Mouse (Mus musculus): ENCODE data around the gene Gm14443. TPM values are rescaled to one million over a fixed set of nuclear protein-coding genes. Genes with fewer than 3 reads are reported as not detected.

Gene Gm14443
- polyA plus RNA-seq, 1 experiment from 2014 or later = 0.64 TPM

Other genes starting within 250 kb of the Gm14443 start
- not detected in 2 replicates for gene Gm14444, start 165.6 kb downstream of the Gm14443 start, polyA plus RNA-seq (2014; fragmentation: Nextera tagmentation; extraction: Ambion mirVana)
- 0.70 and 0.86 TPM in 2 replicates for gene Gm14393, start 108.1 kb downstream of the Gm14443 start, polyA plus RNA-seq (2014; fragmentation: Nextera tagmentation; extraction: Ambion mirVana)
- 5.8 and 6.8 TPM in 2 replicates for gene Gm14399, start 33.9 kb downstream of the Gm14443 start, polyA plus RNA-seq (2014; fragmentation: Nextera tagmentation; extraction: Ambion mirVana)
- gene Gm14391, start 31.0 kb upstream of the Gm14443 start, polyA plus RNA-seq (2014; fragmentation: Nextera tagmentation; extraction: Ambion mirVana) = 9.4 and 15.0 TPM in 2 replicates
- not detected in 2 replicates for gene Gm14440, start 99.3 kb upstream of the Gm14443 start, polyA plus RNA-seq (2014; fragmentation: Nextera tagmentation; extraction: Ambion mirVana)
- 19.5 and 22.2 TPM in 2 replicates for gene Gm4631, start 162.3 kb upstream of the Gm14443 start, polyA plus RNA-seq (2014; fragmentation: Nextera tagmentation; extraction: Ambion mirVana)
- 6.7 and 7.2 TPM in 2 replicates for gene Zfp968, start 196.6 kb upstream of the Gm14443 start, polyA plus RNA-seq (2014; fragmentation: Nextera tagmentation; extraction: Ambion mirVana)

Measured in intestine, embryonic 14.5 days (tissue).